Mouse (Mus musculus) G1E (cell line): ENCODE measurements around the gene Nphp4.

ENCODE experiments used
- CTCF ChIP-seq: IDR thresholded peaks from 2 replicates; pipeline ENCODE4 v1.5.1; 2012; ENCODE audit warnings: low read depth, low read length, inconsistent platforms, mixed read lengths
- GATA2 ChIP-seq: IDR thresholded peaks from 2 replicates; pipeline ENCODE4 v1.6.1; 2012; ENCODE audit warnings: low read depth, low read length, inconsistent platforms, borderline replicate concordance

GRCm38 (mm10) chr4:152568006-152568405 is 91.5 kb downstream of the Nphp4 start:
- TF ChIP-seq CTCF: no peak
- TF ChIP-seq GATA2: no peak
